Mouse (Mus musculus) CD8-positive naive resting alpha-beta T cell, adult 57 days (primary cell): Measurements from ENCODE around the gene AI481877. TPM values are rescaled to one million over a fixed set of nuclear protein-coding genes. Genes with fewer than 3 reads are reported as not detected.

Experiments used
- total RNA-seq: library from RNA; stranded (reverse); gene quantifications from one replicate; pipeline ENCODE4 v1.2.4, GENCODE M21; 2023

The AI481877 gene
- not detected for total RNA-seq

DNA sequence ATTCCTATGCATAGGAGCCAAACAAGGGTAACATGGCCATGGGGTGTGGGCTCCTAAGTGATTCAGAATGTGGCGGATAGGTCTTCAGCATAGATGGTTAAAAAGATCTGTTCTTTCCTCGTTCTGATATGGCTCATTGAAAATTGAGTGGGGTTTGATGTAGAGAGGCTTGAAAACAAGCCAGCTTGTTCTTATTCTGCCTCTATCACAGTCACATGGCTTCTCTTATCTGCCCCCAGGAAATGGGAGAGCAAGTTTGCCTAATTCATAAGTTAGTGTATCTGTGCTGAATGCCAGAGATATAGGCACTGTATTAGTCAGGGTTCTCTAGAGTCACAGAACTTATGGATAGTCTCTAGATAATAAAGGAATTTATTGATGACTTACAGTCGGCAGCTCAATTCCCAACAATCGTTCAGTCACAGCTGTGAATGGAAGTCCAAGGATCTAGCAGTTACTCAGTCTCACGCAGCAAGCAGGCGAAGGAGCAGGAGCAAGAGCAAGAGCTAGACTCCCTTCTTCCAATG, at the start of gene AI481877:
Gene AI481877, minus strand, starts transcription at position 477 of the 527 bp plus-strand sequence.

DNA sequence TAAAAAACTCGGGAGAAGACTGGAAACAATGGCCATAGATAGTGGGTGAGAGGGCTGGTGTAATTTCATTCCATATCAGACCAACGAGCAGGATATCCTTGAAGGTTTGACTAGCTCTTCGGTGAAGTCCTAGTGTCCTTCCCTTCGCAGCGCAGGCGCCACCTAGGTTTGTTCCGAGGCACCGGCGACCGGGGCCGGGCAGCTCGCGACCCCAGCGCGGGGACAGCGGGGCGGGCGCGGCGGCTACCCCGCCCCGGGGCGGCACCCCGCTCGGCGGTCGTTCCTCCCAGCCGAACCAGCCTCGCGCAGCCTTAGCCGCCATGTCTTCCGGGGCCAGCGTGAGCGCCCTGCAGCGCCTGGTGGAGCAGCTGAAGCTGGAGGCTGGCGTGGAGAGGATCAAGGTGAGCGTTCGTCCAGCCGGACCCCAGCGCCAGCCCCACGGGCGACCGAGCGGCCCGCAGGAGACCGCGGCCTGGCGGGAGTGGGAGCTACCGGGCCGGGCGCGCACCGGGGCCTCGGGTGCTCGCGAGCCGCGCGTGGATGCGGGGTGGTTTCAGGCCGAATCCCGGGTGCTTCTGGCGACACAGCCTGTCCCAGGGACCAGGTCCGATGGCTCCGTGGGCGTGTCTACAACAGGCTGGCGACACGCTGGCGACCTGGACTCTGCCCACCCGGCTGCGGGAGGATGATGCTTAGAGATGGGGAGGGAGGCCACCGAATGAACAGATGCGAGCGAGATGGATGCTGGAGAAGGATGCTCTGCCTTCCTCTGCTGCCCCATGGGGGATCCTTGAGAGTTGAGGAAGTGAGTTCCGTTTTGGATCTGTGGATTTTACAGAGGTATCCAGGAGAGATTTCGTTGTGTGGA, 103.6 kb downstream of the AI481877 start, which contains the start of gene Gng10:
Gene Gng10, plus strand, starts transcription at position 171 of the 868 bp plus-strand sequence.

DNA sequence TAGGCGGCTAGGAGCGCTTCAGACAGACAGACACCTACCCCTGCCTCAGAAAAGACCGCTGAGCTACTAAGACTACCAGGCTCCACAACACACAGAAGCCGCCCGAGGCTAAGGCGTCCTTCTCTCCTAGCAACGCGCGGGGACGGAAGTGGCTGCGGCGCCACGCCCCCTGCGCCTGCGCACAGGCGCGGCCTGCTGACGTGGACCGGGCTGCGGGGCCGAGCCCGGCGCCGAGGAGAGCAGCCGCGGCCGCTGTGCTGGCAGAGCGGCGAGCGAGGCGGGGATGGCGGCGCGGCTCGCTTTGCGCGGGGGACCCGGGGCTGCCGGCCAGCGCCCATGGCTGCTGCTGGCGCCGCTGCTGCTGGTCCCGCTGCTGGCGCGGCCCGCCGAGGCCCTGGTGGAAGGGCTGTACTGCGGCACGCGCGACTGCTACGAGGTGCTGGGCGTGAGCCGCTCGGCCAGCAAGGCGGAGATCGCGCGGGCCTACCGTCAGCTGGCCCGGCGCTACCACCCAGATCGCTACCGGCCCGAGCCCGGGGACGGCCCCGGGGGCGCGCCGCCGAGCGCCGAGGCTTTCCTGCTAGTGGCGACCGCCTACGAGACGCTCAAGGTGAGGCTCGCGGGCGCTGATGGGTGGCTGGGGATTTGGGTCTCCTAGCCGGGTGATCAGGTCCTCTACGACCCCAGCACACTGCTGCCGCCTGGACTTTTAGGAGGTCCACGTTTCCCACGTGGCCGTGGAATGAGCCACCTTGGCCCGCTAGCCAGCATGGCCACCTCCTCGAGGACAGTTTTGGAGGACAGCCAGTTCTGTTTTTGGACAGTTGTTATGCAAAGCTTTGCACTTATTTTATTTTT, 135.6 kb downstream of the AI481877 start, which contains the start of gene Gm20503:
Gene Gm20503, plus strand, starts transcription at position 263 of the 858 bp plus-strand sequence.

DNA sequence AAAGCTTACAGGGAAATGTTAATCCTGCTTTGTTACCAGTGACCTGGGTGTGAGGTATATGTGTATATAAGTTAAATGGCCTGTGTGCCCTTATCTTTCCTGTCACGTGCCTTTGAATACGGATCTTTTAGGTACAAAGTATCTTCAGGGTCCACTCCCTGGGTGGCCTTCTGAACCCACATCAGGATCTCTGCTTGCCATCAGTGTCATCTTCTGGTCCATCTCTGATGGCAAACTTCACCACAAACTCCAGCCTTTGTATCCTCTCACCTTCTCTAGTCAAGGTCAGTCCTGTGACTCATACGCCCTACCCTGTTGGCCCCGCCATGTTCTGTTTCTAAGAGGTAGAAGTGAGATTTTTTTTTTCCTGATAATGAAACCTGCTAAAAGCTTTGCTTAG, 144.0 kb downstream of the AI481877 start, which contains the start of gene Dnajc25:
Gene Dnajc25, plus strand, starts transcription at position 301 of the 400 bp plus-strand sequence.

Other genes with a start within 250 kb of the AI481877 start
- gene Ecpas, start 226.2 kb downstream of the AI481877 start, total RNA-seq = 82.3 TPM
- gene Zkscan16, start 195.4 kb downstream of the AI481877 start, total RNA-seq = not detected
- gene Ptgr1, start 151.9 kb downstream of the AI481877 start, total RNA-seq = 0.52 TPM
- 10.0 TPM for gene Dnajc25, start 143.9 kb downstream of the AI481877 start, total RNA-seq
- not detected for gene Gm20503, start 135.8 kb downstream of the AI481877 start, total RNA-seq
- gene Gng10, start 103.9 kb downstream of the AI481877 start, total RNA-seq = 35.5 TPM
- 194 TPM for gene Ugcg, start 50.3 kb upstream of the AI481877 start, total RNA-seq